Mouse (Mus musculus): ENCODE data around the gene Mdga2. TPM values are rescaled to one million over a fixed set of nuclear protein-coding genes. Genes with fewer than 3 reads are reported as not detected.
A peak's percentile ranks its signal among the peaks of the same experiment; 100 is the strongest.

The Mdga2 gene
- polyA plus RNA-seq (2011; ENCODE audit: insufficient read length, low read depth, missing spikeins): 0.47 and 0.76 TPM in 2 replicates

GRCm38 (mm10) chr12:67222221-67223025, at the start of gene Mdga2:
Gene Mdga2, minus strand, starts transcription at chr12:67222549.
- Histone ChIP-seq H3K4me3 (ENCODE audit: insufficient read depth, low read length) (peak within 1 kb of the TSS; percentile 49), H3K4me1 (ENCODE audit: control insufficient read depth, insufficient read depth, low read length) (peaks cover 2% of the 10 kb centered on the region; the same call in 1 of the 2 replicates), H3K27ac (ENCODE audit: insufficient read depth, low read length) (no peak within 1 kb of the TSS)
- TF ChIP-seq CTCF (IDR thresholded peaks at IDR 0.05; ENCODE audit: borderline replicate concordance, insufficient read depth, low read length): no peak
- no peak for TF ChIP-seq POLR2A (IDR thresholded peaks at IDR 0.05; ENCODE audit: low read depth, low read length)

GRCm38 (mm10) chr12:67267409-67267808, 45.1 kb upstream of the Mdga2 start:
- TF ChIP-seq POLR2A (IDR thresholded peaks at IDR 0.05; ENCODE audit: low read depth, low read length) (no peak), CTCF (IDR thresholded peaks at IDR 0.05; ENCODE audit: borderline replicate concordance, insufficient read depth, low read length) (no peak)
- H3K27ac ChIP-seq (ENCODE audit: insufficient read depth, low read length): no peak overlapping the region
- H3K4me3 ChIP-seq (ENCODE audit: insufficient read depth, low read length): no peak overlapping the region
- H3K4me1 ChIP-seq (ENCODE audit: control insufficient read depth, insufficient read depth, low read length): no peaks in the 10 kb centered on the region

GRCm38 (mm10) chr12:67223530-67223929, 1.2 kb upstream of the Mdga2 start:
- Histone ChIP-seq H3K27ac (ENCODE audit: insufficient read depth, low read length) (no peak overlapping the region), H3K4me3 (ENCODE audit: insufficient read depth, low read length) (no peak overlapping the region), H3K4me1 (ENCODE audit: control insufficient read depth, insufficient read depth, low read length) (peaks cover 2% of the 10 kb centered on the region; the same call in 1 of the 2 replicates)
- TF ChIP-seq CTCF (IDR thresholded peaks at IDR 0.05; ENCODE audit: borderline replicate concordance, insufficient read depth, low read length) (no peak), POLR2A (IDR thresholded peaks at IDR 0.05; ENCODE audit: low read depth, low read length) (no peak)

GRCm38 (mm10) chr12:67221329-67222220, 774 bp downstream of the Mdga2 start:
- TF ChIP-seq CTCF (IDR thresholded peaks at IDR 0.05; ENCODE audit: borderline replicate concordance, insufficient read depth, low read length): no peak
- TF ChIP-seq POLR2A (IDR thresholded peaks at IDR 0.05; ENCODE audit: low read depth, low read length): no peak
- H3K27ac ChIP-seq (ENCODE audit: insufficient read depth, low read length): no peak overlapping the region
- peak overlapping the region; percentile 49 for H3K4me3 ChIP-seq (ENCODE audit: insufficient read depth, low read length)
- peaks cover 2% of the 10 kb centered on the region; the same call in 1 of the 2 replicates for H3K4me1 ChIP-seq (ENCODE audit: control insufficient read depth, insufficient read depth, low read length)

- Histone ChIP-seq H3K4me3 (ENCODE audit: insufficient read depth, low read length) (peak overlapping the region; percentile 49), H3K27ac (ENCODE audit: insufficient read depth, low read length) (no peak overlapping the region), H3K4me1 (ENCODE audit: control insufficient read depth, insufficient read depth, low read length) (peaks cover 2% of the 10 kb centered on the region; the same call in 1 of the 2 replicates)
- no peak for TF ChIP-seq CTCF (IDR thresholded peaks at IDR 0.05; ENCODE audit: borderline replicate concordance, insufficient read depth, low read length)
- no peak for TF ChIP-seq POLR2A (IDR thresholded peaks at IDR 0.05; ENCODE audit: low read depth, low read length)
These were observed 1.6 kb downstream of the Mdga2 start for GRCm38 (mm10) chr12:67220641-67221231.

- TF ChIP-seq POLR2A (IDR thresholded peaks at IDR 0.05; ENCODE audit: low read depth, low read length) (no peak), CTCF (IDR thresholded peaks at IDR 0.05; ENCODE audit: borderline replicate concordance, insufficient read depth, low read length) (no peak)
- no peak overlapping the region for H3K4me3 ChIP-seq (ENCODE audit: insufficient read depth, low read length)
- peaks cover 2% of the 10 kb centered on the region; the same call in 1 of the 2 replicates for H3K4me1 ChIP-seq (ENCODE audit: control insufficient read depth, insufficient read depth, low read length)
- H3K27ac ChIP-seq (ENCODE audit: insufficient read depth, low read length): no peak overlapping the region
These were observed 2.3 kb downstream of the Mdga2 start for GRCm38 (mm10) chr12:67220041-67220440.

GRCm38 (mm10) chr12:67219564-67219963, 2.8 kb downstream of the Mdga2 start:
- TF ChIP-seq POLR2A (IDR thresholded peaks at IDR 0.05; ENCODE audit: low read depth, low read length) (no peak), CTCF (IDR thresholded peaks at IDR 0.05; ENCODE audit: borderline replicate concordance, insufficient read depth, low read length) (no peak)
- Histone ChIP-seq H3K4me3 (ENCODE audit: insufficient read depth, low read length) (no peak overlapping the region), H3K4me1 (ENCODE audit: control insufficient read depth, insufficient read depth, low read length) (peaks cover 2% of the 10 kb centered on the region; the same call in 1 of the 2 replicates), H3K27ac (ENCODE audit: insufficient read depth, low read length) (no peak overlapping the region)

- Histone ChIP-seq H3K4me1 (ENCODE audit: control insufficient read depth, insufficient read depth, low read length) (no peaks in the 10 kb centered on the region), H3K27ac (ENCODE audit: insufficient read depth, low read length) (no peak overlapping the region), H3K4me3 (ENCODE audit: insufficient read depth, low read length) (no peak overlapping the region)
- TF ChIP-seq CTCF (IDR thresholded peaks at IDR 0.05; ENCODE audit: borderline replicate concordance, insufficient read depth, low read length): no peak
- TF ChIP-seq POLR2A (IDR thresholded peaks at IDR 0.05; ENCODE audit: low read depth, low read length): no peak
These were observed 9.5 kb downstream of the Mdga2 start for GRCm38 (mm10) chr12:67212801-67213200.

- TF ChIP-seq CTCF (IDR thresholded peaks at IDR 0.05; ENCODE audit: borderline replicate concordance, insufficient read depth, low read length): no peak
- no peak for TF ChIP-seq POLR2A (IDR thresholded peaks at IDR 0.05; ENCODE audit: low read depth, low read length)
- Histone ChIP-seq H3K4me1 (ENCODE audit: control insufficient read depth, insufficient read depth, low read length) (no peaks in the 10 kb centered on the region), H3K27ac (ENCODE audit: insufficient read depth, low read length) (no peak overlapping the region), H3K4me3 (ENCODE audit: insufficient read depth, low read length) (no peak overlapping the region)
These were observed 44.2 kb downstream of the Mdga2 start for GRCm38 (mm10) chr12:67178155-67178554.

All from embryonic fibroblast, embryonic 13.5 days (primary cell).